Mouse (Mus musculus) megakaryocyte, adult 5-6 weeks (primary cell): Measurements from ENCODE around the gene Fuca1. TPM values are rescaled to one million over a fixed set of nuclear protein-coding genes. Genes with fewer than 3 reads are reported as not detected.

Experiments used
- ATAC-seq: 2 replicates; pipeline ENCODE4 v1.8.0; 2016; ENCODE audit warnings: mild to moderate bottlenecking, inconsistent platforms; ENCODE audit not compliant: poor library complexity, severe bottlenecking
- total RNA-seq, 2 experiments: library from RNA; stranded (forward) in 1 of 2; stranded (reverse) in 1 of 2; fragments of 153-499, 151-499 nt in 1 of 2; fragments of 221-1000, 200-1000 nt in 1 of 2; gene quantifications; 2 replicates each; pipeline versions ENCODE4 v1.2.3 to v1.2.4; 2015 to 2017

Fuca1 gene
- total RNA-seq, 2 experiments from 2014 or later, result 86.7 to 189 TPM

DNA sequence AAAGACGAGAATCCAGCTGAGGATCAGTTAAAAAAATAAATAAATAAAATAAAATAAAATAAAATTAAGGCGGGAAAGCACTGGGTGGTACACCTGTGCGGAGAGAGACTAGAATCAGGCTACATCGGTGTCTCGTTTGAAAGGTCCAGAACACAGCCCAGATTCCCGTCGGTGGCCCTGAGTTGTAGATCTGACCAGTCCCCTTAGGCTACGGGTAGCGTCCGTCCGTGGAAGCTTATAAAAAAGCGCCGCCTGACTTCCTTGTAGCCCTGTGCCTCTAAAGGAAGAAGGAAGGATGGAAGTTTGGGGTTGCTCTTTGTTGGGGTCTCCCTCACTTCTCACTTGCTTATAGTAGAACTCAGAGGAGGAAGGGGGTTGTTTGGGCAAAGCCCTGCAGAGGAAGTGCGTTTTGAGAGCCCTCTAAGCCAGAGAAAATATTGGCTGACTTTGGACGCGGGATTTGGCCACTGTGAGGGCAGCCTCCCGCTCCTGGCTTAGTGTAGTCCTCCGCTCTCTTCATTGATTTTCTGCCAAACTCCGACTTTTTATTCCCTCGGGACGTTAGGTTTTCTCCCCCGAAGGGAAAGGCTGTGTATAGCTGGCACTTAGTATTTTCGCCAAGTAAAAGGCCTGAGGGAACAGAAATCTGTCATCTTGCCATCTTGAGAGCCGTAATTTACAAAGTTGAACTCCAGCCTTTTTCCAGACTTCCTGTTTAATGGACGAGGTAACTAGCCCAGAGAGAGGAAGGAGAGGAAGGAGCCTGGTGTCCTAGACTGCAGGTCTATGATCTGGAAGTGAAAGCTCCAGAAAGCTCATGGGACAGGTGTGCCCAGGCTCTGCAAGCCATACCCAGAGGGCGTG is 954 bp downstream of the Fuca1 start:
- ATAC-seq, result no peak

DNA sequence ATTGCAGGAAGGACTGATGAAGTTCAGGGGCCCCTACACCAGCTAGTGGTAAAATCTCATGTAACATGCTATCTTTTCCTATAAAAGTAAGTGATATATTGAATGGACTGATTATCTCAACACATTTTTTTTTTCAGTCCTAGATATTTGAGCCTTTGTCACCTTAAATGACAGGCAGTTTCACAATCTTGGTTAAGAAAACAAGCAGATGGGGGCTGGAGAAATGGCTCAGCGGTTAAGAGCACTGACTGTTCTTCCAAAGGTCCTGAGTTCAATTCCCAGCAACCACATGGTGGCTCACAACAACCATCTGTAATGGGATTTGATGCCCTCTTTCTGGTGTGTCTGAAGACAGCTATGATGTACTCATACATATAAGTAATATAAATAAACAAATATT is 1.7 kb downstream of the Fuca1 start:
- no peak for ATAC-seq

DNA sequence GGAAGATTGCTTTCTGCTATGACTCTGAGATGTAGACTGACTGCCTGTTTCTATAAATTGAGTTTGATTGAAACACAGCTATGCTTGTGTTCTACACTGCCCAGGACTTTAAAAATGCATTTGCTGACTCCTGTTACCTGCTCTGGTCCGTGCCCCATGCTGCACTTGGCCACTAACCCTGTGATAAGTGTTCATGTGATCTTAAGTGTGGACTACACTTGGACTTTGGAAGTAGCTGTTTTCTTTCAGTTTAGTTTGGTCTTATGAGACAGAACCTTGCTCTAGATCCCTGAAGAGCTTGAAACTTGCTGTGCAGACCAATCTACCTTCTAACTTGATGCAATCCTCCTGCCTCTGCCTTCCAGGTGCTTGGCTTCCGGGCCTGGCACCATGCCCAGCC is 3.9 kb downstream of the Fuca1 start:
- ATAC-seq, result no peak

DNA sequence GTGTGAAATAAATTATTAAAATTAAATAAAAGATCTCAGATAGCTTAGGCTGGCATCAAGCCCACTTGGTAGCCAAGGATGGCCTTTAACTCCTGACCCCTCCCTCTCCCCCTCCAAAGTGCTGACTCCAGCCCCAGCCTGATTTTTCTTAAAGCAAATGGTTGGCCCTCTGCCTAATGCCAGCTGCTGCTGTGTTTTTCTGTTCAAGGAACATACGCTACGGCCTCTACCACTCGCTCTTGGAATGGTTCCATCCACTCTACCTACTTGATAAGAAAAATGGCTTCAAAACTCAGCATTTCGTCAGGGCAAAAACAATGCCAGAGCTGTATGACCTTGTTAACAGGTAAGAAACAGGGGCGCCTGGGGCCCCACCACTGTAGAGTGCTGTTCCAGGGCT is 4.8 kb downstream of the Fuca1 start:
- no peak for ATAC-seq

DNA sequence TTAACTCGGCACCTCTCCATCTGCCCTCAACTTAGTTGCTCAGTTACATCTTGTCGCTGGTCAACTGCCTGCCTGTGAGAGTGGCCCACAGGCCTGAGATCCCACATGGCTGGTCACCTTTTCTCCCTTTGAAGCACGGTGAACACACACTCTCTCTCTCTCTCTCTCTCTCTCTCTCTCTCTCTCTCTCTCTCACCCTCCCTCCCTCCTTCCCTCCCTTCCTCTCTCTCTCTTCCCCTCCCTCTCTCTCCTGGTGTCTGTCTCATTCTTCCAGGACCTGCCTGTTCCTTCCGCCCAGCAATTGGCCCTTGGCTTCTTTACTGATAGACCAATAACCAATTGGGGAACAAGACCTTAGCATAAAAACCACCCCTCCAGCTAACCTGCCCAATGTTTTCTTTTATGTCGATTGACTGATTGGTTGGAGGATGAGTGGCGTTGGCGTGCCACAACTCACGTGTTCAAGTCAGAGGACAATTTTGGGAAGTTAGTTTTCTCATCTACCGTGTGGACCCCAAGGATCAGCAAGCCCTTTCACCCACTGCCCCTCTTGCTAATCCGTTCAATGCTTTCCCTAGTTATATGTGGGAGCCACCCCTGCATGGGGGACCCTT is 5.8 kb downstream of the Fuca1 start:
- ATAC-seq, result no peak

DNA sequence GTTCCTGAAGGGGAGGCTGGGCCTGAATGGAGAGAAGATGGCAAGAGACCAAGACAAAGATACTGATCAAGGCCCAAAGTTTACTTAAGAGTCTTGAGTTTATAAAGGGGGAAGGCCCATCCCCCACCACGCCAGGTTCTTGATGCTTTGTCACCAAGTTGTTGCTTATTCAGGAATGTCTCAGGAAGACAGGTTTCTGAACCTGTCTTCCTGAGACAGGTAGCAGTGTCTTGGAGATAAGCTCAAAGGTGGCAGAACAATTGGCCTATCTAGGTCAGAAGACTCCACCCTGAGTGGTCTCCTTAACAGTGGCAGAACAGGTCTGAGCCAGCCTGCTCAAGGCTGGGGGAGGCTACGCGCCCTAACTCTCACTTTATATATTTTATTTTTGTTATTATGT is 6.3 kb downstream of the Fuca1 start:
- no peak for ATAC-seq

DNA sequence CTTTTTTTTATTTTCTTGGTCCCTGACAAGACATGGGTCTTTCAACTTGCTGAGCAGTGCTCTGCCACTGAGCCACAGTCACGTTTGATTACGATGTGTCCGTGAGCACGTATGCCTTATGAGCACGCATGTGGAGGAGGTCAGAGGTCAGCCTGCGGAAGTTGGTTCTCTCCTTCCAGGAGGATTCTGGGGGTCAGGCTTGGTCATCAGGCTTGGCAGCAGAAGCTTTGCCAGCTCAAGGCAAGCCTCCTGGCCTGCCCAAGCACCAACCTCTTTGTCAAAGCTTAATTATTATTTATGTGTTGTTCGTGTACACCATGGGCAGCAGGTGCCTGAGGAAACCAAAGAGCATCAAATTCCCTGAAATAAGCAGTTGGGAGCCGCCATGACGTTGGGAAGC is 7.8 kb downstream of the Fuca1 start:
- ATAC-seq, result no peak

DNA sequence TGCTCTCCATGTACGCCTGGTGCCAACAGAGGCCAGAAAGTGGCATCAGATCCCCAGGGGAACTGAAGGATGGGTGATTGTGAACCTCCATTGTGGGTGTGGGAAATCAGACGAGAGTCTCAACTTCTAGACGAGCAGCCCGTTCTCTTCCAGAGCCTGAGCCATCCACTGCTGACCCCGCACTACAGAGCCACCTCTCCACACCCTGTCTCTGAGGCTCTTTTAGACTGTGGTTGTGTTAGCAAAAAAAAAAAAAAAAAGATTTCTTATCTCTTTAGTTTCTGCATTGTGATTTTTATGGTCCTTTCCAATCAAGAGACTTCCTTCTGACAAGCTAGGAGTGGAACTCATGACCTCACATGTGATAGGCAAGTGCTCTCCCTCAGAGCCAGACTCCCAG is 8.9 kb downstream of the Fuca1 start:
- no peak for ATAC-seq

DNA sequence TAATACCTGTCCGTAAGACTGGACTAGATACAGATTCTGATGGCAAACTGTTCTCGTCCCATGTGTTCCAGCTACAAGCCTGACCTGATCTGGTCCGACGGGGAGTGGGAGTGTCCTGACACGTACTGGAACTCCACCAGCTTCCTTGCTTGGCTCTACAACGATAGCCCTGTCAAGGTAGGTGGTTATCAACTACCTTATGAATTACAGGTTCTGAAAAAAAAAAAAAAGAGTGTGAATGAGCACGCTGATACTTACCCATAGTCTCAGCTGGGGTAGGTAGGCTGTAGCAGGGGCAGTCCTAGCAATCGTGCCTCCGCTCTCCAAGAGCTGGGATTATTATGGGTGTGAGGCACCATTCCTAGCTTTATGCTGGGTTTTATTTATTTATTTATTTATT is 9.3 kb downstream of the Fuca1 start:
- ATAC-seq, result no peak

DNA sequence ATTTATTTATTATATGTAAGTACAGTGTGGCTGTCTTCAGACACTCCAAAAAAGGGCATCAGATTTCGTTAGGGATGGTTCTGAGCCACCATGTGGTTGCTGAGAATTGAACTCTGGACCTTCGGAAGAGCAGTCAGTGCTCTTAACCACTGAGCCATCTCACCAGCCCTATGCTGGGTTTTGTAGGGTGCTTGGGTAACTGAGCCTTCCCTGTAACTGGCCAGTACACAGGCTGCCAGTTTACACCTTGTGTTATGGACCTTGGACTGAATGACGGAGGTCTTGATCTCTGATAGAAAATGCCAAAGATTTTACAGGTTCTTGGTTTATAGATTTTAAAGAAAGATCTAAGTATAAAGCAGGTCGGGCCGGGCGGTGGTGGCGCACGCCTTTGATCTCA is 9.7 kb downstream of the Fuca1 start:
- no peak for ATAC-seq

DNA sequence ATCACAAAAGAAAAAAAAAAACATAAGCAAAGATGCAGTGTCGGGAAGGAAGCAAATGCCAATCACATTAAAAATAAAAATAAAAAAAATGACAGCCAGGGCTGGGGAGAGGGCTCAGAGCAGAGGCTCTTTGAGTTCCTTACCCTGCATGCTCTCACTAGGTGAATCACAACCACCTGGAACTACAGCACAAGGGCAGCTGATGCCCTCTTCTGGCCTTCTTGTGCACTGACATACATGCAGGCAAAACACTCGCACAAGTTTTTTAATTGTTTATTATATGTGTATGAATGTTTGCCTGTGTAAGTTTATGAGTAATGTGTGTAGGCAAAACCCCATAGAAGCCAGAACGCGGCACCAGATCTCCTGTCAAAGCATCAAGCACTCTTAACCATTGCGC is 11.3 kb downstream of the Fuca1 start:
- peak; percentile 67 for ATAC-seq

DNA sequence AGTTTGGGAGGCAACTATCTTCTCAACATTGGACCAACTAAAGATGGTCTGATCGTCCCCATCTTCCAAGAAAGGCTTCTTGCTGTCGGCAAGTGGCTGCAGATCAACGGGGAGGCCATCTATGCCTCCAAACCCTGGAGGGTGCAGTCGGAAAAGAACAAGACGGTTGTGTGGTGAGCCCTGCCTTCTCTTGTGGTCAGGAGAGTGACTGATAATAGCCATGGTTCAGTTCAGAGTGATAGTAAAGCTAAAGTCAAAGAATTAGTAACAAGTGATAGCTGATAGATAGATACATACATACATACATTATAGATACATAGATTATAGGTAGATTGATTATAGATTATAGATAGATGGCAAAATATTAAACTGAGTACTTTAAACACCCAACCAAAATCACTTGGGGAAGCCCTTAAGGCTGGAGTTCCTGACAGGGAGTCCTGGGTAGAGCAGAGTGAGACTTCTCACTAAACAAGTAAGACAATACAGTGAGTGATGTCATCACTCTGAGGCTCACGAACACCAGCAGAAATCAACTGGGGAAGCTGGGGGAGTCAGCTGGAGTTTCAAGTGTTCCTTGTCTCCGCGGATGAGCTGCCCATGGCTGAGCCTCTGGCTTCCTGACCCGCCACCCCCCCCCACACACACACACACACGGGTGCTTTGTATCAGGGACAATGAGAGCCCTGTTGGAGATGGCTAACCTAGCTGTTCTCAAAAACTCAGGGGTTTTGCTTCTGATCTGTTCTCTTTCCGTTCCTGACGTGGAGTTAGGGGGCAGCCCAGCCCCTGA is 14.4 kb downstream of the Fuca1 start:
- ATAC-seq, result no peak

DNA sequence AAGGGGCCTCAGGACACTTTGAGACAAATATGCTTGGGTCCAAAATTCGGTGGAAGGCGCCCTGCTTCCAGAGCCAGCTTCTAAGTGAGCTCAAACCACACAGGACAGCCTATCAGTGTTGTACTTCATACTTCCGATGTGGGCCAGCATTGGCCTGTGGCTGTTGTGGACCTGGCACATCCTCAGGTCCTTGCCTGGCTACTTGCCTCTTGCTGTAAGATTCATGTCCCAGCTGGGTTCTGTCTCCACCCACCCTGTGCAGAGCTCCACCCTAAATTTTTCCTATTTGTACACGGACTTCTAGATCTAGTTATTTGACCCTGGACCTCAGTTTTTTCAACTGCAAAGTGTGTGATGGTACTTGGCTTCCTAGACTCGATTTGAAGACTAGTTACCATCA is 15.0 kb downstream of the Fuca1 start:
- no peak for ATAC-seq

DNA sequence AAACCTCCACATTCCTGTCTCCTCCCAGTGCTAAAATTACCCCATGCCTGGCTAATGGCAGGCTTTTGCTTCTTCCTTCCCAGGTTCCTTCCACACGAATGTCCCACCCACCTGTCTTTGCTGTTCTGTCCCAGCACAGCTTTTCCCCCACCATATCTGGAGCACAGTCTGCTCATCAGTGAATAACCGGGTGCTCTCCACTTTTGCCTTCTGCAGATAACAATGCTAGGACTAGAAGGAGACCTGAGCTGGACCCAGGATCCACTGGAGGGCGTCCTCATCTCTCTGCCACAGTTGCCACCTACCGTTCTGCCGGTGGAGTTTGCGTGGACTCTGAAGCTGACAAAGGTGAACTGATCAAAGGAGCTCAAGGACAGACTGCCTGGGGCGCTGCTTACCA is 18.3 kb downstream of the Fuca1 start:
- no peak for ATAC-seq

DNA sequence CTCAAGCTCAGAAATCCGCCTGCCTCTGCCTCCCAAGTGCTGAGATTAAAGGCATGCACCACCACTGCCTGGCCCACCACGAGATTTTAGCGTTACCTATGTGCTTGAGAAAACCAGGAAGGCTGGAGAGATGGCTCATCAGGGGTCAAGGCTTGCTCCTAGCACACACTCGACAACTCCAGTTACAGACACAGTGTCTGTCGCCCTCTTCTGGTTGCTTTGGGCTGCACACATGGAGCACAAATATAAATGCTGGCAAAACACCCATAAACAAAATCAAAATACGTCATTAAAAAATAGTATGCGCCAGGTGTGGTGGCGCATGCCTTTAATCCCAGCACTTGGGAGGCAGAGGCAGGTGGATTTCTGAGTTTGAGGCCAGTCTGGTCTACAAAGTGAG is 20.5 kb downstream of the Fuca1 start:
- 0 out of 2 replicates have a peak, but pooled peaks have one; percentile 36 for ATAC-seq

DNA sequence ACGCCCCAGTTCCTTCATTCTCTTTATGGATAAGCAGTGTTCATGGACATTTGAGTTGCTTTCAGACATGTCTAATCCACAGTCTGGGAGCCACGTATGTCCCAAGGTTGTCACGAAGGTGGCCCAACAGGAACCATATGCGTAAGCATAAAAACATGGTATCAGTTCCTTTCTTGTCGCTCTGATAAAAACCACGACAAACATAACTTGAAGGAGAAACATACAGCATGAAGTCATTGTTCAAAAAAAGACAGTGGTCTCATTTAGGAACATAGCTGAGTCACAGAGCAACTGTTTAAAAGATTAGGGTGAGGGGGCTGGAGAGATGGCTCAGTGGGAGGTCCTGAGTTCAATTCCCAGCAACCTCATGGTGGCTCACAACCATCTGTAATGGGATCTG is 21.7 kb downstream of the Fuca1 start:
- ATAC-seq, result no peak

DNA sequence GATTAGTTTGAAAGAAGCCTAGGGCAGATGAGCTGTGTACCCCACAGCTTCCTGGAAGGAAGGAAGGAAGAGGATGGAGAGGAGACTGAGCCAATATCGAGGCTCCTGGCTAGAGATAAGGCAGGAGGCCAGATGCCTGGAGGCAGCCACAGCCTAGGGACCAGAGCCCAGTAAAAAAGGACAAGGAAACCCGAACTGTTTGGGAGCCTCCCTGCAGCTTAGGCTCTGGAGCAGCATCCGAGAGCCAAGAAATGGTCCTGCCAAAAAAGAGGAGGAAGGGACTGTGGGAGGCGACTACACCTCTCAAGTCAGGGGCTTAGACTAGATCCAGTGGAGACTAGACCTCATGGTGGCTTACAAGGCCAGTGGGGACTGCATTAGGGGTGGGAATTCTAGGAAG is 22.9 kb downstream of the Fuca1 start:
- ATAC-seq, result no peak

DNA sequence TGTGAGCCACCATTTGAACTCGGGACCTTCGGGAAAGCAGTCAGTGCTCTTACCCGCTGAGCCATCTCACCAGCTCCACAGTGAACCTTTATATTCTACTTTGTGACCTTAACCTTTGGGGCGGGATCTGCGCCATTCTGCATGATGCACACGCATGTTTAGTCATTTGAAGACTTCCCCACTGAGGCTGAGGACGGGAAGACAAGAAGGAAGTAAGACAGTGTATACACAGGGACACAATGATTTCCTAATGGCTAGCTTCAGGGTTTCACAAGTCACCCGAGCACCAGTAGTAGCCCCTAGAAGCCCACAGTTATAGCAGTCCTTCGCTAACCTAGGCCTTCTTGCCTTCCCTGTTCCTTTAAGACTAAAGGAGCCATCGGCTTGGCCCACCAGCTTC is 25.2 kb downstream of the Fuca1 start:
- ATAC-seq, result peak; percentile 65

DNA sequence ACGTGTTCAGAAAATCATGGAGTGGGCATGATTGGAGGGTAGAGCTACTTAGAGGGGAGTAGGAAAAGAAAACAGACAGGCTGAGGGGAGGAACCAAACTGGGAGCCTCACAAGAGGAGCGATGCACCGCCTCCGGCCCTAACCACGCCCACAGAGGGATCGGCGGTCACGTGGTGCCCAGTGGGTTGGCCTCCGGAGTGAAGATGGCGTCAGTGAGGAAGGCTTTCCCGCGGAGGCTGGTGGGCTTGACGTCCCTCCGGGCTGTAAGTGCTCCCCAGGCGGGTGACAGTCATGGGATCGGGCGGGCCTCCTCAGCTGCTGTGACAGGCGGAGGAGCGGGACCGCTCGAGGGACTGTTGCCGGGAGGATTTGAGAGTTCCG is 25.7 kb downstream of the Fuca1 start, which contains the start of gene Hmgcl:
Gene Hmgcl, plus strand, starts transcription at position 171 of the 381 bp plus-strand sequence.
- ATAC-seq, result peak; percentile 93

DNA sequence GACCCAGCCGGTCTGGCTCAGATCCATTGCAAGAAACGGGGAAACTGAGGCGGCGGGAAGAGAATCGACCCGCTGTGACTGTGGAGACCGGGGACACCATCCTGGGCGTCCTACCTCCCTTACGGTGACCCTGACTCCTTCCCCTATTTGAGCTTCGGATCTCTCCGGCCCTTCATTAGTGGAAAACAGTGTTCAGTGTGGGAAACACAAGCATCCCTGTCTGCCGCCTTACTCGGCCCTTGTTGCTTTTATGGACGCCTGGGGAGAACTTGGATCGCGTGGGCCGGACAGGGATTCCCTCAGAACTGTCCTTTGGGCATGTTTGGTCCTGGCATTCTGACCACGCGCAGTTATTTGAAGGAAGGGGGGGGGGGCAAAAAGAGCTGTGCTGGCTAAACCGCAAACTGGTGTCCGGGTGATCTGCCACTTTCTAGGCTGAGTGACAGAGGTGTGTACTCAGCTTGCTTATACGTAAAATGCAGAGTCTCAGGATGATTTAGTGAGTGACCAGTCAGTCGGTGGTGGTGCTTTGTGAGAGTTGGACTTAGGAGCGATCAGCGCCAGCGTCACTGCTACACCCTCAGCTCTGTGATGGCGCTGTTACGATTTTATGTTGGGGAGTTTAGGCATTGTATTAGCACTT is 26.2 kb downstream of the Fuca1 start:
- ATAC-seq, result peak; percentile 22; the same call in 1 of the 2 replicates

DNA sequence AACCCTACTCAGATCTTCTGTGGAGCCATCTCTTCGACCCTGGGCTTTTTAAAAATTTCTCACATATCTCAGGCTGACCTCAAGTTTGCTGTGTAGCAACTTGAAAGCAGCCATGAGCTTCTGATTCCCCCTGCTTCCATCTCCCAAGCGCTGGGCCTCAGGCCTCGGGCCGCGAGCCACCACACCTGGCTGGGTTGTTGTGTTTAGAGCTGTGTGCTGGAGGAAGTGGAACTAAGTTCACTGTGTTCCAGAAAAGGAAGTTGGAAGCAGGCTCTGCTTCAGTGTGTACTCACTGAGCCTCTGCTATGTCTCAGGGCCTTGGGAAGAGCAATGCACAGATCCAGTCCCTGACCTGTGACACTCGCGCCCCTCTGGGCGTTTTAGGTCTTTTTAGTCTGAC is 27.6 kb downstream of the Fuca1 start:
- peak; percentile 24; the same call in 1 of the 2 replicates for ATAC-seq
